Mouse (Mus musculus) myocyte (in vitro differentiated cells): ENCODE results near the gene Trim24.

Experiments
- CEBPB ChIP-seq: IDR thresholded peaks from 2 replicates; pipeline ENCODE4 v1.6.1; 2011; ENCODE audit warnings: mild to moderate bottlenecking, moderate library complexity; ENCODE audit not compliant: poor library complexity, insufficient read depth, severe bottlenecking
- E2F4 ChIP-seq: IDR thresholded peaks from one replicate; pipeline ENCODE4 v1.6.1; 2011; ENCODE audit warnings: mild to moderate bottlenecking, control low read depth, moderate library complexity; ENCODE audit not compliant: insufficient read depth
- MAX ChIP-seq: IDR thresholded peaks from one replicate; pipeline ENCODE4 v1.6.1; 2011; ENCODE audit warnings: low read depth, mild to moderate bottlenecking, control low read depth
- MYOD1 ChIP-seq, 3 experiments: IDR thresholded peaks; one replicate each; pipeline ENCODE4 v1.6.1; 2011; ENCODE audit warnings: control low read depth in 2 of 3, low read depth in 2 of 3, mild to moderate bottlenecking in 2 of 3, moderate library complexity in 1 of 3; ENCODE audit not compliant: insufficient read length in 2 of 3, control insufficient read depth in 1 of 3
- MYOG ChIP-seq, 3 experiments: IDR thresholded peaks; one replicate each; pipeline ENCODE4 v1.6.1; 2011; ENCODE audit warnings: control low read depth in 2 of 3, low read depth in 2 of 3, mild to moderate bottlenecking in 2 of 3; ENCODE audit not compliant: insufficient read length in 2 of 3, control insufficient read depth in 1 of 3, insufficient read depth in 1 of 3
- POLR2A ChIP-seq: IDR thresholded peaks from one replicate; pipeline ENCODE4 v1.6.1; 2011; ENCODE audit warnings: low read depth, mild to moderate bottlenecking, control low read depth, moderate library complexity; ENCODE audit not compliant: insufficient read length
- POLR2AphosphoS2 ChIP-seq: IDR thresholded peaks from one replicate; pipeline ENCODE4 v1.6.1; 2011; ENCODE audit warnings: low read depth, control low read depth; ENCODE audit not compliant: insufficient read length
- REST ChIP-seq: IDR thresholded peaks from one replicate; pipeline ENCODE4 v1.6.1; 2011; ENCODE audit warnings: mild to moderate bottlenecking, control low read depth, moderate library complexity; ENCODE audit not compliant: insufficient read depth, insufficient read length
- SRF ChIP-seq: IDR thresholded peaks from one replicate; pipeline ENCODE4 v1.6.1; 2011; ENCODE audit warnings: low read depth; ENCODE audit not compliant: control insufficient read depth, insufficient read length
- TCF12 ChIP-seq: IDR thresholded peaks from one replicate; pipeline ENCODE4 v1.6.1; 2011; ENCODE audit warnings: mild to moderate bottlenecking, control low read depth; ENCODE audit not compliant: poor library complexity, insufficient read depth, severe bottlenecking
- TCF3 ChIP-seq: IDR thresholded peaks from one replicate; pipeline ENCODE4 v1.6.1; 2011; ENCODE audit warnings: low read depth, control low read depth; ENCODE audit not compliant: insufficient read length
- USF1 ChIP-seq: IDR thresholded peaks from one replicate; pipeline ENCODE4 v1.6.1; 2011; ENCODE audit warnings: low read depth, mild to moderate bottlenecking, control low read depth, moderate library complexity

DNA sequence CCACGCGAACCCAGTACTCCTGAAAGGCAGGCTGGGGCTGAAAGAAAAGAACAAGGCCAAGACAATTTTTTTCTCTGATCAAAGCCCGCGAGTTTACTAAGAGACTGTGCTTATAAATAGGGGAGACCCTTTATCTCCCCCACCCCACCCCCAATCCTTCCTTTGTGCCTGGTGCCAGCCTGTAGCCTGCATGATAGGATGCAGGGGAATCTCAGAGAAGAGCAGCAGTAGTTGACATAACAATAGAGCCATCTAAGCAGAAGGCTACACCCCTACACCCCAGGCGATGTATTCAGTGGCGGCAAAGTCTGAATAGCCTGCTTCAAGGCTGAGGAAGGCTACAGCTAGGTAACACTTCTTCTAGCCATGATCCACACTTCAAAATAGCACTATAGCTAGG lies 65.9 kb downstream of the Trim24 start:
- no peak for TF ChIP-seq POLR2A
- no peak for TF ChIP-seq CEBPB
- no peak for TF ChIP-seq MAX
- no peak for TF ChIP-seq E2F4
- no peak for TF ChIP-seq MYOG (IDR thresholded peaks at IDR 0.05; ENCODE audit: control insufficient read depth in 1 of 3, insufficient read depth in 1 of 3, insufficient read length in 2 of 3, low read depth in 2 of 3)
- TF ChIP-seq POLR2AphosphoS2 = no peak
- TF ChIP-seq SRF = no peak
- no peak for TF ChIP-seq REST
- TF ChIP-seq MYOD1 (IDR thresholded peaks at IDR 0.05; ENCODE audit: control insufficient read depth in 1 of 3, insufficient read length in 2 of 3, low read depth in 2 of 3) = no peak
- TF ChIP-seq USF1 = no peak
- TF ChIP-seq TCF12 = no peak
- no peak for TF ChIP-seq TCF3
